Mouse (Mus musculus): ENCODE results near the gene Hace1.
"Not testable (repeated sequence)": the region's sequence is repeated elsewhere in the genome, so short reads cannot be mapped to it uniquely, and the experiment has no call there.

Gene Hace1

GRCm38 (mm10) chr10:45577731-45578297, at the start of gene Hace1:
Gene Hace1 (plus strand): TSS chr10:45577829.
- peak; percentile 83 to 86 for DNase-seq

GRCm38 (mm10) chr10:45537334-45537733, 40.3 kb upstream of the Hace1 start:
- DNase-seq = not testable (repeated sequence)

- DNase-seq = no peak
Measured at GRCm38 (mm10) chr10:45542726-45543125, 34.9 kb upstream of the Hace1 start.

- DNase-seq = peak; percentile 3 to 10
Measured at GRCm38 (mm10) chr10:45546799-45547198, 30.8 kb upstream of the Hace1 start.

DNA sequence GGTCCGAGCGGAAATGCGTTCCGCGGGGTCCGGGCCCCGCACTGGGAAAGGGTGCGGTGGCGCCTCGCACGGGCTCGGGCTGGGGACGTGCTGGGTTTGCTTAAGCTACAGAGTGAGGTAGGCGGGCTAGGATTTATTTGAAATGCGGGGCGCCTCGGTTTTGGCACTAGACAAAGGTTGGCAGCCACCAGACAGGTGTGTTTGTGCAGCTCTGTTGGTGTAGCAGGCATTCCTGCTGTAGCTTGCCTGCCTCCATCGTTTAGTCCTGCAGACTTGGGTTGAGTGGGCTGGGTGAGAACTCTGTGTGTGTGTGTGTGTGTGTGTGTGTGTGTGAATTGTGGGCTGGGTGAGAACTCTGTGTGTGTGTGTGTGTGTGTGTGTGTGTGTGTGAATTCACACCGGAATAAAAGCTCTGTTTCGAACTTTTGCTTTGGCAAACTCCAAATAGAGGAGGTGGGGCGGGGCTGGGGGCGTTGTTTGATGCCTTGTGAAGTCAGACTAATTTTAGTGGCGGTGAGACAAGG, 731 bp downstream of the Hace1 start:
- DNase-seq = peak; percentile 28 to 41

- no peak for DNase-seq
Measured at GRCm38 (mm10) chr10:45583310-45583709, 5.7 kb downstream of the Hace1 start.

GRCm38 (mm10) chr10:45583829-45584228, 6.2 kb downstream of the Hace1 start:
- DNase-seq = no peak

DNA sequence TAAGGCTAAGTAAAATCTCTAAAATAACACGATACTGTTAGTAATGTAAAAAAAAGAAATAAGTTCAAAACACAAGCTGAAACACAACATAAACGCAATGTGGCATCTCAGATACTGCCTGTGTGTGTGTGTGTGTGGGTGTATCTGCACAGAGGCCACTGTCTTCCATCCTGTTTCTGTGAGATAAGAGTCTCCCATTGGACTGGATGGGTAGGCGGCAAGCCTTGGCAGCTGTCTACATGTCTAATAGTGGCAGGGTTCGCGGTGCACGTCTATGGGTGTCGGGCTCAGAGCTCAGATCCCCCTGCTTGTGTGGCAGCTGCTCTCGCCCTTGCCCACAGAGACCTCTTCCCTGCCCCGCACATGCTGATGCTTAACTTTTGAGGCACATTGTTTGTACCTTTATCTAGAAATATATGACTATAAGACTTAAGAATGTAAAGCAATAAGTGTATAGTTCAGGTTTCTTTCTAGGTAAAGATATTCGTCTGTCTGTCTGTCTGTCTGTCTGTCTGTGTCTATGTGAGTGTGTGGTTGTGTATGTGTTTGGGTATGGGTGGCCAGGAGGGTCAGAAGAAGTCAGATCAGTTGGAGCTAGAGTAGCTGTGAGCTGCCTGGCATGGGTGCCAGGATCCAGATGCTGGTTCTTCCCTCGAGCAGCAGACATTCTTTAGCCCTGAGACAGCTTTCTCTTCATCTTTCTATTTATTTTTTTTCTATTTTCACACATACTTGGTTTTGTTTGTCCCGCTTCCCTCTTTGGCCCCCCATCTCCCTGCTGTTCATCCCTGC, 6.9 kb downstream of the Hace1 start:
- DNase-seq = no peak

DNA sequence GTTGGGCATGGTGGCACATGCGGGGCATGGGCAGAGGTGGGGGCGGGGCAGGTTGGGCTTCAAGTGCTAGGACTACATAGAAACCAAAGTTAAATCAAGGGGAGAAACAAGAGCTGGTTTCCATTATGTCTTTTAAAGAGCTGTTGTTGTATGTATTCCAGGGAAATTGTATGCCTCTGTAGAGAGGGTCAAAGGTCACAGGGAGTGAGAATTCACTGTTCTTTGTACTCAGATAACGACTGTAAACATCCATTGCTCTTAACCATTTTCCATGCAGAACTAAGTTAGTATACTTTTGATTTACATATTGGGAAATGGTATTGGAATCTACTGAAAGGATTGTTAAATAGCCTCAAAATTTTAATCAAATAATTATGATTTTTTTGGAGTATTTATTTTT, 28.2 kb downstream of the Hace1 start:
- DNase-seq = no peak

DNA sequence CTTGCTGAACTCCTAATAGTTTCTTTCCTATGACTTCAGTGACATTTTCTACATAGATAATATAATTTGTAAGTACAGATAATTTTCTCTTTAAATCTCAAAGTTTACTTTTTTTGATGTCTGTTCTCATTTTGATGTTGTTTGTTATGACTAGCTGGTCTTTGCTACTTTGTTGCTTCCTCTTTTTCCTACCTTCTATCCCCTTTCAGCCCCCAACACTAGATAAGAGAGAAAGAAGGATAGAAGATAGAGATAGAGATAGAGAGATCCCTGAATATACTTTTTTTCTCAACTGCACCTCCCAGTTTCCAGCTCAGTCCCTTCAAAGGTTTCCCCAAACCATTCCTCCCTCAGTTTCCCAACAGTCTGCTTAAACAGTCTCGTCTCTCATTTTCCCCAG, 33.1 kb downstream of the Hace1 start:
- DNase-seq = no peak

GRCm38 (mm10) chr10:45616012-45616411, 38.4 kb downstream of the Hace1 start:
- no peak for DNase-seq

DNA sequence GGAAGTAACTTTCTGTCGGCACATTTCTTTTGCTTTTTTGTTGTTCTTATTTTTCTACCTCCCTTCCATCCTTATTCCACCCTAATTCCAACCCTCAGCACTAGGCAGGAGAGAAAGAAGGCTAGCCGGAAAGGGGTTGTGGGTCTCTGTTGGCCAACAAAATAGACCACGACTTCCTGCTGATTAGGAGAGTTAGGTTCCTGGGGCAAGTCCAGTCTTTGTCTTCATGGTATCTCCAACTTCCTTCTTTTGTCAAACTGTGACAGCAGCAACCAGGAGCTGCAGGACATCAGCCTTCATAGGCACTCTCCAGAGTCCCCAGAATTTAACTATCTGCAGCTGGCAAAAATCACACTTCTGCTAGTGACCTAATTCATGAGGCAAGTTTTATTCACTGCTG, 41.4 kb downstream of the Hace1 start:
- DNase-seq = no peak

- no peak for DNase-seq
Measured at GRCm38 (mm10) chr10:45631995-45632394, 54.4 kb downstream of the Hace1 start.

- no peak for DNase-seq
Measured at GRCm38 (mm10) chr10:45632641-45633040, 55.0 kb downstream of the Hace1 start.

- DNase-seq = no peak
Measured at GRCm38 (mm10) chr10:45635201-45635600, 57.6 kb downstream of the Hace1 start.

DNA sequence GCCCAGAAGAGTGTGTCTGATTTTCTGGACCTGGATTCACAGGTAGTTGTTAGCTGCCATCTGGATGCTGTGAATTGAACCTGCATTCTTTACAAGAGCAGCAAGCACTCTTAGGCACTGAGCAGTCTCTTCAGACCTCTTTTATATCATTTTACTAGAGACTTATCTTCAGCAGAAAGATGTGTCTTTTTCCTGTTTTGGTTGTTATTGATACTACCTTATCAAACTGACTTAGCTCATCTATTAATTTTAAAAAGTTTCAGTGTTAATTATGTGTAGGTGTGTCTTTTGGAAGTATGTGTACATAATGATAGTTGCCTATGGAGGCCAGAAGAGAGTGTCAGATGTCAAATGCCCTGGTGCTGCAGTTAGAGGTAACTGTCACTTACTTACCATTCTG, 62.1 kb downstream of the Hace1 start:
- DNase-seq = no peak

DNA sequence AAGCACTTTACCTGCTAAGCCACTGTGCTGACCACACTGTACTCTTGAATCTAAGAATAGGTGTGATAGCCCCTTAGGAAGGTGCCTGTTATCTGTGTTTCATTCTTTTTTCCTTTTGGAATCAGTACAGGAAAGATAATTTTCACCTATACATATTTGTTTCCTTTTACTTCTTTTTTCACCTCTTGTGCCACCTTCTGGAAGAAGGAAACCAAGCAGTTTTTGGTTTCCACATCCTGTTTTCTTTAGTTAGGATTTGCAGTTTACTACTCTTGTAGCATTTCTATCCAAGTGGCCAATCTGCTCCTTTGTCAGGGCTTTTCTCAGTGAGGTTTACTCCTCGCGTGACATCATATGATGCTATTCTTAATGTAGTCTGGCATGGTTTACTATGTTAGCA, 76.4 kb downstream of the Hace1 start:
- no peak for DNase-seq

- DNase-seq = no peak
Measured at GRCm38 (mm10) chr10:45662015-45662414, 84.4 kb downstream of the Hace1 start.

DNA sequence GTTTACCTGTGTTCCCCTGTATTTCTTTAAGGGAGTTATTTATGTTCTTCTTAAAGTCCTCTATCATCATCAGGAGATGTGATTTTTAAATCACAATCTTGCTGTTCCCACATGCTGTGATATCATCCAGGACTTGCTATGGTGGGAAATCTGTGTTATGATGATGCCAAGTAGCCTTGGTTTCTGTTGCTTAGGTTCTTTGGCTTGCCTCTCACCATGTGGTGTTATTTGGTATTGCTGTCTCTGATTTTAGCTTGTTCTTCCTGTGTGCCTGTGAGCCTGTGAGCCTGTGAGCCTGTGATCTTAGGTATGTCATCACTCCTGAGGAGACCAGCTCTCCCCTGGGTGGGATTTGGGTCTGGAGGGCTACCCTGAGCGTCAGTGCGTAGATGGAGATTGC, 90.6 kb downstream of the Hace1 start:
- no peak for DNase-seq

- no peak for DNase-seq
Measured at GRCm38 (mm10) chr10:45676796-45677195, 99.2 kb downstream of the Hace1 start.

GRCm38 (mm10) chr10:45686191-45686590, 108.6 kb downstream of the Hace1 start:
- DNase-seq = no peak

DNA sequence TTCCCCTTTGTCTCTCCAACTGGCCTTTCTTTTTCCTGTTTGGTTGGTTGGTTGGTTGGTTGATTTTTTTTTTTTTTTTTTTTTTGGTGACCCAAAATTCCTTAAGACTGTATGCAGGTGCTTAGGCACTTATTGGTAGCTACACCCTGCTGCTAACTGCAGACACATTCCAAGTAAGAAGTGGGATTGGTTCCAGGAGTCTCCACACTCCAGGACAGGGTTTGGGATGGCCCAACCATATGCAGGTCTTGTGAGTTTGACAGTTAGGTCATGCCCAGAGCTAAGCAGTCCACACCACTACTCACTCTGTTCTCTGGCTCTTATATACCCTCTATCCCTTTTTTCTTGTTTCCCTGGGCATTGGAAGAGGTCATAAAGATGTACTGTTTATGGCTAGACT, 117.3 kb downstream of the Hace1 start:
- no peak for DNase-seq

- DNase-seq = no peak
Measured at GRCm38 (mm10) chr10:45695522-45695921, 117.9 kb downstream of the Hace1 start.

DNA sequence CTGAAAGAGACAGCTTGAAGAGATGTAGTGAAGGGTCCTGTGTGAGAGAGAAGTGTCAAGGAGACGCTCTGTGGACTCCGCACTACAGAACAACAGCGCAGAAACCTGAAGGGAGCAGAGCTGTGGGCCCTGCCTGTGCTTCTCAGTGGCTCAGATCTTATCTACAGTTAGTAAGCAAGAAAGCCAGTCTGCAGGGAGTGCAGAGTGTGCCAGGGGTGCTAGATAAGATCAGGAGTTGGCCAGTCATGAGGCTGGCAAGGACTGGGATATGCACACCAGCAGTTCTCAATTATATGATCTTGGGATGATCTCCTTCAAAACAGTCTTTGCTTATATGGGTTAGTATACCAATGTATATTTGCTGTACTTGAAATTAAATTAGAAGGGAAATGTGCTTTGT, 121.3 kb downstream of the Hace1 start:
- DNase-seq = no peak

Measured in lung, adult 18-20 months (tissue).